Mouse (Mus musculus): ENCODE measurements around the gene Chtf18. TPM values are rescaled to one million over a fixed set of nuclear protein-coding genes. Genes with fewer than 3 reads are reported as not detected.

Gene Chtf18
- polyA plus RNA-seq, 1 experiment from 2014 or later = 47.2 TPM

- Histone ChIP-seq H3K36me3 (no peaks in the 10 kb centered on the region), H3K4me3 (no peak overlapping the region), H3K9me3 (no peaks in the 10 kb centered on the region), H3K27me3 (ENCODE audit: insufficient read depth, poor library complexity, severe bottlenecking) (peaks cover 12% of the 10 kb centered on the region), H3K27ac (0 out of 2 replicates have a peak overlapping the region, but pooled peaks have one; percentile 16), H3K4me1 (replicated peaks) (peaks cover 24% of the 10 kb centered on the region)
- 55% methylated on average over 7 of the region's 7 CpGs for WGBS
- DNase-seq (ENCODE audit: low spot score) = peak; percentile 47
Observed at GRCm38 (mm10) chr17:25686323-25686722, 40.9 kb downstream of the Chtf18 start.

- Histone ChIP-seq H3K27ac (0 out of 2 replicates have a peak overlapping the region, but pooled peaks have one; percentile 30), H3K4me1 (replicated peaks) (peaks cover 50% of the 10 kb centered on the region)
- 90% methylated on average over 4 of the region's 4 CpGs for WGBS
Observed at GRCm38 (mm10) chr17:25681636-25682035, 45.6 kb downstream of the Chtf18 start.

GRCm38 (mm10) chr17:25679818-25680217 lies 47.4 kb downstream of the Chtf18 start:
- peak overlapping the region; percentile 21; the same call in 1 of the 2 replicates for H3K4me3 ChIP-seq
- no peaks in the 10 kb centered on the region for H3K36me3 ChIP-seq
- H3K4me1 ChIP-seq (replicated peaks) = peaks cover 39% of the 10 kb centered on the region
- DNase-seq (ENCODE audit: low spot score) = peak; percentile 29
- H3K27me3 ChIP-seq (ENCODE audit: insufficient read depth, poor library complexity, severe bottlenecking) = 0 out of 2 replicates have a peak, but pooled peaks cover 8% of the 10 kb centered on the region
- WGBS = 7% methylated on average over 5 of the region's 5 CpGs
- peak overlapping the region; percentile 70 for H3K27ac ChIP-seq
- H3K9me3 ChIP-seq = peaks cover 7% of the 10 kb centered on the region; the same call in 1 of the 2 replicates

More at GRCm38 (mm10) chr17:25681636-25682035, 45.6 kb downstream of the Chtf18 start:
- Histone ChIP-seq H3K4me3 (no peak overlapping the region), H3K27me3 (ENCODE audit: insufficient read depth, poor library complexity, severe bottlenecking) (peaks cover 16% of the 10 kb centered on the region), H3K36me3 (no peaks in the 10 kb centered on the region), H3K9me3 (no peaks in the 10 kb centered on the region)
- no peak for DNase-seq (ENCODE audit: low spot score)

- H3K27ac ChIP-seq = no peak overlapping the region
- WGBS = 56% methylated on average over 6 of the region's 6 CpGs
- no peaks in the 10 kb centered on the region for H3K36me3 ChIP-seq
- H3K27me3 ChIP-seq (ENCODE audit: insufficient read depth, poor library complexity, severe bottlenecking) = 0 out of 2 replicates have a peak, but pooled peaks cover 8% of the 10 kb centered on the region
- no peak overlapping the region for H3K4me3 ChIP-seq
- H3K9me3 ChIP-seq = peaks cover 7% of the 10 kb centered on the region; the same call in 1 of the 2 replicates
- H3K4me1 ChIP-seq (replicated peaks) = peaks cover 35% of the 10 kb centered on the region
- no peak for DNase-seq (ENCODE audit: low spot score)
Observed at GRCm38 (mm10) chr17:25677969-25678368, 49.2 kb downstream of the Chtf18 start.

- no peaks in the 10 kb centered on the region; the same call in 1 of the 2 replicates for H3K27me3 ChIP-seq (ENCODE audit: insufficient read depth, poor library complexity, severe bottlenecking)
Observed at GRCm38 (mm10) chr17:25672982-25673381, 54.2 kb downstream of the Chtf18 start.

More at GRCm38 (mm10) chr17:25672982-25673381, 54.2 kb downstream of the Chtf18 start:
- H3K4me3 ChIP-seq = no peak overlapping the region
- no peaks in the 10 kb centered on the region for H3K36me3 ChIP-seq
- H3K9me3 ChIP-seq = peaks cover 7% of the 10 kb centered on the region; the same call in 1 of the 2 replicates
- peaks cover 28% of the 10 kb centered on the region for H3K4me1 ChIP-seq (replicated peaks)
- H3K27ac ChIP-seq = no peak overlapping the region
- no peak for DNase-seq (ENCODE audit: low spot score)

Other genes starting within 250 kb of the Chtf18 start
- 0.06 and 0.27 TPM in 2 replicates for gene Sstr5, start 230.1 kb downstream of the Chtf18 start, polyA plus RNA-seq (2016; fragmentation: Nextera tagmentation; extraction: Ambion mirVana)
- gene Sox8, start 156.7 kb downstream of the Chtf18 start, polyA plus RNA-seq (2016; fragmentation: Nextera tagmentation; extraction: Ambion mirVana) = 9.1 and 10.7 TPM in 2 replicates
- gene Lmf1, start 148.3 kb downstream of the Chtf18 start, polyA plus RNA-seq (2016; fragmentation: Nextera tagmentation; extraction: Ambion mirVana) = 27.3 and 29.4 TPM in 2 replicates
- 2.4 and 4.4 TPM in 2 replicates for gene Gng13, start 10.2 kb downstream of the Chtf18 start, polyA plus RNA-seq (2016; fragmentation: Nextera tagmentation; extraction: Ambion mirVana)
- 22.2 and 24.8 TPM in 2 replicates for gene Rpusd1, start 251 bp upstream of the Chtf18 start, polyA plus RNA-seq (2016; fragmentation: Nextera tagmentation; extraction: Ambion mirVana)
- gene Mslnl, start 8.6 kb upstream of the Chtf18 start, polyA plus RNA-seq (2016; fragmentation: Nextera tagmentation; extraction: Ambion mirVana) = not detected in 2 replicates
- 0.33 TPM in 1 of 2 replicates, not detected in the other for gene Msln, start 27.0 kb upstream of the Chtf18 start, polyA plus RNA-seq (2016; fragmentation: Nextera tagmentation; extraction: Ambion mirVana)
- 25.3 and 25.7 TPM in 2 replicates for gene Narfl, start 46.4 kb upstream of the Chtf18 start, polyA plus RNA-seq (2016; fragmentation: Nextera tagmentation; extraction: Ambion mirVana)
- 68.1 and 88.5 TPM in 2 replicates for gene Haghl, start 58.3 kb upstream of the Chtf18 start, polyA plus RNA-seq (2016; fragmentation: Nextera tagmentation; extraction: Ambion mirVana)
- 0.95 and 1.2 TPM in 2 replicates for gene Ccdc78, start 59.2 kb upstream of the Chtf18 start, polyA plus RNA-seq (2016; fragmentation: Nextera tagmentation; extraction: Ambion mirVana)
- gene Fam173a, start 65.5 kb upstream of the Chtf18 start, polyA plus RNA-seq (2016; fragmentation: Nextera tagmentation; extraction: Ambion mirVana) = 68.1 and 76.0 TPM in 2 replicates
- 3.4 and 4.5 TPM in 2 replicates for gene AC134908.4, start 68.2 kb upstream of the Chtf18 start, polyA plus RNA-seq (2016; fragmentation: Nextera tagmentation; extraction: Ambion mirVana)
- 174 and 193 TPM in 2 replicates for gene Metrn, start 69.7 kb upstream of the Chtf18 start, polyA plus RNA-seq (2016; fragmentation: Nextera tagmentation; extraction: Ambion mirVana)
- 11.0 and 16.7 TPM in 2 replicates for gene Fbxl16, start 81.7 kb upstream of the Chtf18 start, polyA plus RNA-seq (2016; fragmentation: Nextera tagmentation; extraction: Ambion mirVana)
- gene Wdr24, start 96.2 kb upstream of the Chtf18 start, polyA plus RNA-seq (2016; fragmentation: Nextera tagmentation; extraction: Ambion mirVana) = 30.1 and 30.7 TPM in 2 replicates
- gene Jmjd8, start 101.4 kb upstream of the Chtf18 start, polyA plus RNA-seq (2016; fragmentation: Nextera tagmentation; extraction: Ambion mirVana) = 51.5 and 64.3 TPM in 2 replicates
- 360 and 390 TPM in 2 replicates for gene Stub1, start 106.0 kb upstream of the Chtf18 start, polyA plus RNA-seq (2016; fragmentation: Nextera tagmentation; extraction: Ambion mirVana)
- 1.7 and 3.1 TPM in 2 replicates for gene Rhbdl1, start 109.9 kb upstream of the Chtf18 start, polyA plus RNA-seq (2016; fragmentation: Nextera tagmentation; extraction: Ambion mirVana)
- 1.5 and 3.1 TPM in 2 replicates for gene Gm20683, start 114.3 kb upstream of the Chtf18 start, polyA plus RNA-seq (2016; fragmentation: Nextera tagmentation; extraction: Ambion mirVana)
- gene Rhot2, start 117.4 kb upstream of the Chtf18 start, polyA plus RNA-seq (2016; fragmentation: Nextera tagmentation; extraction: Ambion mirVana) = 18.8 and 28.5 TPM in 2 replicates
- gene Wdr90, start 134.1 kb upstream of the Chtf18 start, polyA plus RNA-seq (2016; fragmentation: Nextera tagmentation; extraction: Ambion mirVana) = 46.0 and 54.4 TPM in 2 replicates
- gene Mcrip2, start 141.3 kb upstream of the Chtf18 start, polyA plus RNA-seq (2016; fragmentation: Nextera tagmentation; extraction: Ambion mirVana) = 10.6 and 14.7 TPM in 2 replicates
- gene Mettl26, start 147.7 kb upstream of the Chtf18 start, polyA plus RNA-seq (2016; fragmentation: Nextera tagmentation; extraction: Ambion mirVana) = 69.9 and 73.9 TPM in 2 replicates
- 5.8 and 26.3 TPM in 2 replicates for gene Wfikkn1, start 153.4 kb upstream of the Chtf18 start, polyA plus RNA-seq (2016; fragmentation: Nextera tagmentation; extraction: Ambion mirVana)
- 33.4 and 43.4 TPM in 2 replicates for gene Rab40c, start 192.3 kb upstream of the Chtf18 start, polyA plus RNA-seq (2016; fragmentation: Nextera tagmentation; extraction: Ambion mirVana)
- 65.4 and 72.6 TPM in 2 replicates for gene Pigq, start 217.5 kb upstream of the Chtf18 start, polyA plus RNA-seq (2016; fragmentation: Nextera tagmentation; extraction: Ambion mirVana)
- 0.21 and 0.55 TPM in 2 replicates for gene Nhlrc4, start 217.5 kb upstream of the Chtf18 start, polyA plus RNA-seq (2016; fragmentation: Nextera tagmentation; extraction: Ambion mirVana)
- 0.25 and 0.34 TPM in 2 replicates for gene A930017K11Rik, start 225.1 kb upstream of the Chtf18 start, polyA plus RNA-seq (2016; fragmentation: Nextera tagmentation; extraction: Ambion mirVana)

Data from hindbrain, embryonic 10.5 days (tissue).